Mouse (Mus musculus): Measurements from ENCODE around the gene Abcb10.

DNA sequence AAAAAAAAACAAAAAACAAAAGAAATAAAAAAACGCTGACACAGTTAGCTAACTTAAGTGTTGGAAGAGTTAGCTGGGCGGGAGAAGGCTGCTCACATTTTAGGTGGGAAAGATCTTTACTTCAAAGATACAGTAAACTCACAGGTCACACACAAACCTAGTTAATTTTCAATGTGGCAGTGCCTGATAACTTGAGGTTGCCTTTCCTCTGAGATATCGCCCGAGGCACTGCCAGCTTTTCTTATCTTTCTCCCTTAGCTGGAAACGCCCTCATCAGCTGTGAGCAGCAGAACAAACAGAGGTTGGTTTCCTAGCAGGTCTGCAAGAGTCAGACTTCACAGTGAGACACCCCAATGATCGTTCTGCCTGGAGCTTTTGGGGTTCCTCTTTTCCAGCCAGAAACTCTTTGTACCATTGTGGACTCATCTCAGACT lies 5.7 kb upstream of the Abcb10 start:
- TF ChIP-seq CTCF (IDR thresholded peaks at IDR 0.05; ENCODE audit: borderline replicate concordance, insufficient read depth, low read depth, low read length) (no peak), POLR2A (IDR thresholded peaks at IDR 0.05; ENCODE audit: borderline replicate concordance, insufficient read depth, low read length) (no peak)

Measured in cerebellum, adult 2 months (tissue).